Comparison of ENCODE assay signal across 10 mouse cellular contexts in the genomic region with DNA sequence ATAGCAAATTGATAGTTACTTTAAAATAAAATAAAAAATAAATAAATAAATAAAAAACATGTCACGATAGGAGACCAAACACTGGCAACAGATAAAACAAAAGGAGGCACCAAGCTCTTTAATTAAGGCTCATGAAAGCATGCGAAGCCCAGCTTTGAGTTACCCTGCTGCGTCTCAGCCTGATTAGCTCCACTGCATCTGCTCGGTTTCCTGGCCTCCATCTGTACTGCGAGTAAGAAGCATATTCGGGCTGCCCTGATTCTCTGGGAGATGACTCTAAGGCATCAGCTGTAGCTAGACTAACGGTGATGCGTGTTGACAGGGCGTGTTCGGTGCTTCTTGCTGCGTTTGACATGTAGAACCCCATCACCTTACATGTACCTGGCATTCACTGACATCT.
DNase-seq lines count a peak whose midpoint lies in the region; ATAC-seq lines count a peak whose summit lies in the region.
"Had no signal": no experiment of that assay in that cellular context is flagged by ENCODE, and none has a peak within 500 bp of the region (broad histone marks: within the 10 kb centered on the region; RNA-seq: fewer than 3 reads in every experiment).

No protein-coding gene starts in this region.

- peak overlapping the region; percentile 64 for H3K27ac ChIP-seq in midbrain, embryonic 15.5 days
- no peak overlapping the region for H3K27ac ChIP-seq in kidney, embryonic 16.5 days (ENCODE audit: low read length)

- peak; percentile 69; the same call in 1 of the 2 replicates for ATAC-seq in midbrain, embryonic 15.5 days (replicated peaks)
- no peak for ATAC-seq in kidney, embryonic 16.5 days (ENCODE audit: low FRiP score, low TSS enrichment)

- no peak overlapping the region for H3K4me2 ChIP-seq in midbrain, embryonic 15.5 days
- no peak overlapping the region for H3K4me2 ChIP-seq in kidney, embryonic 16.5 days (replicated peaks; ENCODE audit: low read depth, low read length)

- peaks cover 13% of the 10 kb centered on the region for H3K4me1 ChIP-seq in midbrain, embryonic 15.5 days
- peaks cover 7% of the 10 kb centered on the region; the same call in 1 of the 2 replicates for H3K4me1 ChIP-seq in kidney, embryonic 16.5 days (ENCODE audit: insufficient read depth, low read length)

- H3K9me3 ChIP-seq in midbrain, embryonic 15.5 days, result no peaks in the 10 kb centered on the region
- H3K9me3 ChIP-seq in kidney, embryonic 16.5 days (ENCODE audit: low read length), result no peaks in the 10 kb centered on the region

- 29% methylated on average over 11 of the region's 11 CpGs for WGBS in midbrain, embryonic 15.5 days
- WGBS in kidney, embryonic 16.5 days, result 77% methylated on average over 11 of the region's 11 CpGs

- no peaks in the 10 kb centered on the region for H3K36me3 ChIP-seq in midbrain, embryonic 15.5 days (replicated peaks)
- H3K36me3 ChIP-seq in kidney, embryonic 16.5 days (ENCODE audit: insufficient read depth, low read length), result no peaks in the 10 kb centered on the region

- H3K4me3 ChIP-seq in midbrain, embryonic 15.5 days, result no peak overlapping the region
- H3K4me3 ChIP-seq in kidney, embryonic 16.5 days (ENCODE audit: low read length), result no peak overlapping the region

- peak; percentile 63 for DNase-seq in brain, embryonic 18.5 days (ENCODE audit: low read depth, low spot score)
- peak; percentile 79 to 83 for DNase-seq in cerebellum, postnatal 14 days
- peak; percentile 39 to 75 for DNase-seq in layer of hippocampus, adult 18-20 months (ENCODE audit: low spot score in 2 of 2)
- no peak for DNase-seq in B cell, adult 2 months
- DNase-seq in ovary, adult 18-20 months (ENCODE audit: low spot score), result no peak
- no peak for DNase-seq in kidney, postnatal 4 days
- DNase-seq: kidney, postnatal 10 days; lung, postnatal 14 days had no signal

- H3K27me3 ChIP-seq in midbrain, embryonic 15.5 days (replicated peaks), result no peaks in the 10 kb centered on the region
- H3K27me3 ChIP-seq in kidney, embryonic 16.5 days (ENCODE audit: insufficient read depth, low read length), result no peaks in the 10 kb centered on the region

- no peak overlapping the region for H3K9ac ChIP-seq in midbrain, embryonic 15.5 days
- no peak overlapping the region for H3K9ac ChIP-seq in kidney, embryonic 16.5 days (replicated peaks; ENCODE audit: low read length)

Comparison
In these comparisons a context has a peak if more than half of its experiments do, and no peak if none do; other contexts are left out.
1. DNase-seq: peak in brain, embryonic 18.5 days (single experiment), cerebellum, postnatal 14 days (2 of 2) and layer of hippocampus, adult 18-20 months (2 of 2); none in B cell, adult 2 months (0 of 2), ovary, adult 18-20 months (single experiment) and kidney, postnatal 4 days (0 of 2).